Mouse (Mus musculus) erythroblast, embryonic 14.5 days (primary cell): ENCODE results near the gene Tmem182.

ENCODE experiments used
- GATA1 ChIP-seq: IDR thresholded peaks from 2 replicates; pipeline ENCODE4 v1.6.1; 2012; ENCODE audit warnings: low read length, inconsistent platforms, mixed read lengths
- TAL1 ChIP-seq: IDR thresholded peaks from 3 replicates; pipeline ENCODE4 v1.6.1; 2012; ENCODE audit warnings: low read length, inconsistent platforms, mixed read lengths

- TF ChIP-seq GATA1, result no peak
- TF ChIP-seq TAL1, result no peak
Observed at GRCm38 (mm10) chr1:40773234-40773633, 32.2 kb upstream of the Tmem182 start.
